Mouse (Mus musculus): ENCODE results near the gene 0610009B22Rik. TPM values are rescaled to one million over a fixed set of nuclear protein-coding genes. Genes with fewer than 3 reads are reported as not detected.
"Not testable (repeated sequence)": the region's sequence is repeated elsewhere in the genome, so short reads cannot be mapped to it uniquely, and the experiment has no call there.

0610009B22Rik gene
- total and polyA plus RNA-seq, 2 experiments: 17.7 to 30.5 TPM

- no peaks in the 10 kb centered on the region for H3K79me2 ChIP-seq (ENCODE audit: control insufficient read depth, insufficient read depth, low read length)
- H3K36me3 ChIP-seq (ENCODE audit: control insufficient read depth, insufficient read depth, low read length): peaks cover 75% of the 10 kb centered on the region
- H3K4me1 ChIP-seq (ENCODE audit: control insufficient read depth, insufficient read depth, low read length): no peaks in the 10 kb centered on the region
- H3K27me3 ChIP-seq (ENCODE audit: control insufficient read depth, insufficient read depth, low read length): no peaks in the 10 kb centered on the region
- TF ChIP-seq CTCF (IDR thresholded peaks at IDR 0.05; ENCODE audit: low read depth, low read length): no peak
- no peak for TF ChIP-seq POLR2A (IDR thresholded peaks at IDR 0.05; ENCODE audit: extremely low read depth, insufficient read depth, low read length)
- no peak for DNase-seq (ENCODE audit: extremely low read depth, low read depth, low spot score)
- no peak overlapping the region for H3K27ac ChIP-seq (replicated peaks; ENCODE audit: insufficient read depth, low read depth, low read length)
- no peak overlapping the region for H3K9ac ChIP-seq (ENCODE audit: low read depth, low read length)
- H3K4me3 ChIP-seq (ENCODE audit: insufficient read depth, low read depth, low read length): no peak overlapping the region
- 95% methylated on average over 10 of the region's 10 CpGs for WGBS
Observed at GRCm38 (mm10) chr11:51706451-51706850, 17.8 kb upstream of the 0610009B22Rik start.

- Histone ChIP-seq H3K36me3 (ENCODE audit: control insufficient read depth, insufficient read depth, low read length) (peaks cover 80% of the 10 kb centered on the region), H3K9ac (ENCODE audit: low read depth, low read length) (no peak overlapping the region), H3K4me3 (ENCODE audit: insufficient read depth, low read depth, low read length) (no peak overlapping the region), H3K4me1 (ENCODE audit: control insufficient read depth, insufficient read depth, low read length) (no peaks in the 10 kb centered on the region), H3K27me3 (ENCODE audit: control insufficient read depth, insufficient read depth, low read length) (no peaks in the 10 kb centered on the region), H3K27ac (replicated peaks; ENCODE audit: insufficient read depth, low read depth, low read length) (no peak overlapping the region), H3K79me2 (ENCODE audit: control insufficient read depth, insufficient read depth, low read length) (no peaks in the 10 kb centered on the region)
- 86% methylated on average over 10 of the region's 10 CpGs for WGBS
- peak; percentile 38 for TF ChIP-seq CTCF (IDR thresholded peaks at IDR 0.05; ENCODE audit: low read depth, low read length)
- TF ChIP-seq POLR2A (IDR thresholded peaks at IDR 0.05; ENCODE audit: extremely low read depth, insufficient read depth, low read length): no peak
- no peak for DNase-seq (ENCODE audit: extremely low read depth, low read depth, low spot score)
Observed at GRCm38 (mm10) chr11:51703379-51703998, 14.8 kb upstream of the 0610009B22Rik start.

- no peaks in the 10 kb centered on the region for H3K4me1 ChIP-seq (ENCODE audit: control insufficient read depth, insufficient read depth, low read length)
- H3K79me2 ChIP-seq (ENCODE audit: control insufficient read depth, insufficient read depth, low read length): no peaks in the 10 kb centered on the region
- no peaks in the 10 kb centered on the region for H3K27me3 ChIP-seq (ENCODE audit: control insufficient read depth, insufficient read depth, low read length)
- peaks cover 83% of the 10 kb centered on the region for H3K36me3 ChIP-seq (ENCODE audit: control insufficient read depth, insufficient read depth, low read length)
- TF ChIP-seq POLR2A (IDR thresholded peaks at IDR 0.05; ENCODE audit: extremely low read depth, insufficient read depth, low read length) (no peak), CTCF (IDR thresholded peaks at IDR 0.05; ENCODE audit: low read depth, low read length) (no peak)
- no peak overlapping the region for H3K4me3 ChIP-seq (ENCODE audit: insufficient read depth, low read depth, low read length)
- WGBS: 88% methylated on average over 3 of the region's 3 CpGs
- DNase-seq (ENCODE audit: extremely low read depth, low read depth, low spot score): no peak
- H3K9ac ChIP-seq (ENCODE audit: low read depth, low read length): no peak overlapping the region
- H3K27ac ChIP-seq (replicated peaks; ENCODE audit: insufficient read depth, low read depth, low read length): no peak overlapping the region
Observed at GRCm38 (mm10) chr11:51702831-51703230, 14.2 kb upstream of the 0610009B22Rik start.

GRCm38 (mm10) chr11:51694984-51695383, 6.3 kb upstream of the 0610009B22Rik start:
- Histone ChIP-seq H3K36me3 (ENCODE audit: control insufficient read depth, insufficient read depth, low read length) (peaks cover 60% of the 10 kb centered on the region), H3K4me3 (ENCODE audit: insufficient read depth, low read depth, low read length) (no peak overlapping the region), H3K27me3 (ENCODE audit: control insufficient read depth, insufficient read depth, low read length) (no peaks in the 10 kb centered on the region), H3K9ac (ENCODE audit: low read depth, low read length) (no peak overlapping the region), H3K79me2 (ENCODE audit: control insufficient read depth, insufficient read depth, low read length) (no peaks in the 10 kb centered on the region), H3K4me1 (ENCODE audit: control insufficient read depth, insufficient read depth, low read length) (peaks cover 3% of the 10 kb centered on the region; the same call in 1 of the 2 replicates), H3K27ac (replicated peaks; ENCODE audit: insufficient read depth, low read depth, low read length) (no peak overlapping the region)
- TF ChIP-seq CTCF (IDR thresholded peaks at IDR 0.05; ENCODE audit: low read depth, low read length) (no peak), POLR2A (IDR thresholded peaks at IDR 0.05; ENCODE audit: extremely low read depth, insufficient read depth, low read length) (no peak)
- DNase-seq (ENCODE audit: extremely low read depth, low read depth, low spot score): no peak
- 95% methylated on average over 3 of the region's 3 CpGs for WGBS

GRCm38 (mm10) chr11:51690597-51690996, 1.9 kb upstream of the 0610009B22Rik start:
- not testable (repeated sequence) for DNase-seq (ENCODE audit: extremely low read depth, low read depth, low spot score); H3K27ac ChIP-seq (replicated peaks; ENCODE audit: insufficient read depth, low read depth, low read length); H3K4me1 ChIP-seq (ENCODE audit: control insufficient read depth, insufficient read depth, low read length); H3K27me3 ChIP-seq (ENCODE audit: control insufficient read depth, insufficient read depth, low read length); H3K4me3 ChIP-seq (ENCODE audit: insufficient read depth, low read depth, low read length); H3K9ac ChIP-seq (ENCODE audit: low read depth, low read length); H3K79me2 ChIP-seq (ENCODE audit: control insufficient read depth, insufficient read depth, low read length)
- 100% methylated on average over 3 of the region's 3 CpGs for WGBS
- H3K36me3 ChIP-seq (ENCODE audit: control insufficient read depth, insufficient read depth, low read length): peaks cover 24% of the 10 kb centered on the region

GRCm38 (mm10) chr11:51689343-51689742, 669 bp upstream of the 0610009B22Rik start:
- 23% methylated on average over 6 of the region's 6 CpGs for WGBS
- DNase-seq (ENCODE audit: extremely low read depth, low read depth, low spot score): no peak
- no peak overlapping the region for H3K27ac ChIP-seq (replicated peaks; ENCODE audit: insufficient read depth, low read depth, low read length)

More at GRCm38 (mm10) chr11:51689343-51689742, 669 bp upstream of the 0610009B22Rik start:
- Histone ChIP-seq H3K4me3 (ENCODE audit: insufficient read depth, low read depth, low read length) (peak overlapping the region; percentile 17; the same call in 1 of the 2 replicates), H3K4me1 (ENCODE audit: control insufficient read depth, insufficient read depth, low read length) (peaks cover 6% of the 10 kb centered on the region), H3K9ac (ENCODE audit: low read depth, low read length) (no peak overlapping the region), H3K27me3 (ENCODE audit: control insufficient read depth, insufficient read depth, low read length) (no peaks in the 10 kb centered on the region), H3K36me3 (ENCODE audit: control insufficient read depth, insufficient read depth, low read length) (peaks cover 16% of the 10 kb centered on the region; the same call in 1 of the 2 replicates), H3K79me2 (ENCODE audit: control insufficient read depth, insufficient read depth, low read length) (no peaks in the 10 kb centered on the region; the same call in 1 of the 2 replicates)
- TF ChIP-seq POLR2A (IDR thresholded peaks at IDR 0.05; ENCODE audit: extremely low read depth, insufficient read depth, low read length) (no peak), CTCF (IDR thresholded peaks at IDR 0.05; ENCODE audit: low read depth, low read length) (no peak)

All from liver, adult 2 months (tissue).